Mouse (Mus musculus): Measurements from ENCODE around the gene Gm12695. TPM values are rescaled to one million over a fixed set of nuclear protein-coding genes. Genes with fewer than 3 reads are reported as not detected.

Gene Gm12695
- polyA plus RNA-seq (2016; fragmentation: Nextera tagmentation; extraction: Ambion mirVana): 0.10 TPM in 1 of 2 replicates, not detected in the other

DNA sequence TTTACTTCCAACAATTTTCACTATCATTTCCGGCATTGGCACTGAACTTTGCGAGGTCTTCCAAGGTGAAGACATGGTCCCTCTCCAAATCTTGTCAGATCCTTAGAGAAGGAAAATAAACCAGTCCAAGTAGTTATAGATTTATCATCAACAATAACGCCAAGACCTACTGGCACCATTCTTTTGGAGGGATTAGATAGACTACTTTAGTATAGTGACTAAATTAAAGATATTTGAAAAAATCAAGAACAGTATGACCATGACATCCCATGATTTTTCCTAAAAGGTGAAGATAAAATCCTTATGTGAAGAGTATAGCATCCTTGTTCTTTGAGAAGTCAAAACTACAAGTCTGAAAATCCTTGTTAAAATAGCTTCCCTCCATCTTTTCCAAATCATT, at the start of gene Gm12695:
Gm12695 (minus strand) TSS at position 101 of the 400 bp plus-strand sequence.
- 94% methylated on average over 3 of the region's 3 CpGs for WGBS
- H3K27me3 ChIP-seq: no peaks in the 10 kb centered on the region
- ATAC-seq (ENCODE audit: low FRiP score): no peak

DNA sequence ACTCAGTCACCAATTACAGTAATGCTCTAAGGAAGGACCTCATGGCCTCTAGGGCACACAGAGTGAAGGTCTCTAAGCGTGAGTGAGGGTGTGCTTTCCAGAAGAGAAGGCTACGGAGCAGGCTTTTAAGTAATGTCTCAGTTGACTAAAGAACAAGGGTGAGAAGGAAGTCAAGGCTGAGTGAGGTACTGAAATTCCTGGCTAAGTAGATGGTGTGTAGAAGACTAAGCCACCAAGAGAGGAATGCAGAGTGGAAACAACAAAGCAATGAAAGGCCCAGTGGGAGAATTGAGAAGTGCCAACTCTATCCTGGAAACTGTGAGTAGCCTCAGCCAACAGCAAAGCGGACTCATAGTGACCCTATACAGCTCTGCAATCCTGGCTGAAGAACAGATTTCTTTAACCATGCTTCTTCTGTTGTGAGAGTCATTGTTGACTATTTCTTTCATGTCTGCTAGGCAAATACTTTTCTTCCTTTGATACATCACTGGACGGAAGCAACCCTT, 40.6 kb upstream of the Gm12695 start:
- Histone ChIP-seq H3K36me3 (no peaks in the 10 kb centered on the region), H3K4me1 (no peaks in the 10 kb centered on the region), H3K9ac (no peak overlapping the region), H3K4me2 (replicated peaks) (no peak overlapping the region), H3K4me3 (no peak overlapping the region), H3K9me3 (replicated peaks) (no peaks in the 10 kb centered on the region), H3K27me3 (no peaks in the 10 kb centered on the region), H3K27ac (no peak overlapping the region)
- WGBS: 84% methylated on average over 4 of the region's 4 CpGs
- ATAC-seq (ENCODE audit: low FRiP score): no peak

More for the DNA sequence above, at the start of gene Gm12695:
- no peaks in the 10 kb centered on the region for H3K36me3 ChIP-seq
- H3K27ac ChIP-seq: no peak within 1 kb of the TSS
- H3K4me3 ChIP-seq: no peak within 1 kb of the TSS
- H3K4me2 ChIP-seq (replicated peaks): no peak within 1 kb of the TSS
- no peaks in the 10 kb centered on the region for H3K9me3 ChIP-seq (replicated peaks)
- no peaks in the 10 kb centered on the region for H3K4me1 ChIP-seq
- H3K9ac ChIP-seq: no peak within 1 kb of the TSS

DNA sequence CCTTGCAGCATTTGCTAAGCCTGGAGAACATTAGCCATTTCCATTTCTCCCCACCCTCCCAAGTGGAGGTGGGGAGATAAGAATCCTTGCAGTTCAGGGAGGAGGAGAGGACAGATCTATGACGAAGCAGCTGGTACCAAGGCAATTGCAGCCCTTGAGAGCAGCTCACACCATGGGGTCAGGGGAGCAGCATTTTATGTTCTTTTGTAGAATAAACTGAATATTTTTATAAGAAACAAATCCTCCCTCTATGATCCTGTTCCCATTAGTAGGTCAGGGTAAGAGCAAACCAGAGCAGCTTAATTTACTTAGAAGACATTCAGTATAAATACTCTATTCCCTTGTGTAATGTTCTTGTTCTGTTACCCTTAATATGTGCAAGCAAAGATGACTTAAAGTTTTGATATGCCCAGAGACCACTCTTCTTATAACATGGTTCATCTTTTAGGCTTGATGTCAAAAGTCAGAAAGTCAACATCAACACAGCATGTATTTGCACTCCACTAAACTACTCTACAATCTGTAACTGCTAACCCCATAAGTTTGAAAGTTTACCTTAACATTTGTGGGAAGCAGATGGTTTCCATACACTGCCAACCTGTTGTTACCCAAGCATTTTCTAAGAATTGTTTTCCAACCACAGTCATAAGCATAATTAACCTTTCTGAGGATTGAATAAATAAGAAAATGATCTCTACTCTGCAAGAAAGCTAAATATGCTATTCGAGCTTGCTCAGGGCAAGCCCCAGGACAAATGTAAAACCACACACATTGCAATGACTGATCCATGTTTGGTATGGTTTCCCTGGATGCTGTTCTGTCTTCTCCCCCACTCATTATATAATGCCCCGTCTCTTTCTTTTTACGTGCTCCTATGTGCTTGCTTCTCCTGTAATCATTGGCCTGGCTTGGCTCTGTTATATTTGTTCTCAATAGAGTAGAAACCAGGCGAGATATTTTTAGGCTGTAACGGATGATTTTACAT, 22.1 kb upstream of the Gm12695 start:
- ATAC-seq (ENCODE audit: low FRiP score): no peak
- H3K9ac ChIP-seq: no peak overlapping the region
- no peaks in the 10 kb centered on the region for H3K27me3 ChIP-seq
- no peak overlapping the region for H3K4me2 ChIP-seq (replicated peaks)
- H3K9me3 ChIP-seq (replicated peaks): no peaks in the 10 kb centered on the region
- no peak overlapping the region for H3K4me3 ChIP-seq
- WGBS: 79% methylated on average over 6 of the region's 6 CpGs
- no peak overlapping the region for H3K27ac ChIP-seq
- no peaks in the 10 kb centered on the region for H3K36me3 ChIP-seq
- no peaks in the 10 kb centered on the region for H3K4me1 ChIP-seq

DNA sequence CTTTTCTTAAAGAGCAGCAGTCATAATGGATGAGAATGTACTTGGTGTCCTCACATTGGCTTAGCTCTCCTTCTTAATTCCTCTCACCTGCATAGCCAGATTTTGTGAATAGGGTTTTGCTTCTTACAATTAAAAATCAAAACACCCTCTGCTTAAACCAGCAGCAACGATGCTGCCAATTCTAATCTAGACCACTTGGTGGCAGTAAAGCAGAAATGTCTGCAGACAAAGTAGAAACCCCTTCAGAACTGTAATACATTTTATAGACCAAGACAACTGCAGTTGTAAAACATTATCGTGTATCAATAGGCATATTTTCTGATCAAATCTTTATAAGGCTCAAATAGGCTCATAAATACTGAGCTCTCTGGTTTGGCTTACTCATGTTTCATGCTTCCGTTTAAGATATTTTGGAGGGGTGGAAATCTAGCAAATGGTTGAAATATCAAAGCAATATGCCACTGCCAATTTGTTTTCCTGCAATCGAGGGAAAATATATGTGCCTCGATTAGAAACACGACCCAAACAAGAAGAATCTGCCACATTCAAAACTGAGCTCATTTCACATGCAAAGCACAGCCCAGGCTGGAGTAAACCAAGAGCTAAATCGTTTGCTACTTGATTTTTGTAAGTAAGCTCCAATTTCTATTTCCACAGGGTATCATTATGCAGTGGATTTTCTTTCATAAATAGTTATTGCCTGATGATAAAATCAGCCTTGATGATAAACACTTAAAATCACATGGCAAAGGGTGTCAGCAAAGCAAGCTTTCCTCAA, 14.6 kb upstream of the Gm12695 start:
- no peak overlapping the region for H3K4me2 ChIP-seq (replicated peaks)
- no peak for ATAC-seq (ENCODE audit: low FRiP score)
- no peaks in the 10 kb centered on the region for H3K36me3 ChIP-seq
- H3K4me1 ChIP-seq: no peaks in the 10 kb centered on the region
- no peaks in the 10 kb centered on the region for H3K27me3 ChIP-seq
- H3K9ac ChIP-seq: no peak overlapping the region
- H3K9me3 ChIP-seq (replicated peaks): no peaks in the 10 kb centered on the region
- H3K4me3 ChIP-seq: no peak overlapping the region
- no peak overlapping the region for H3K27ac ChIP-seq
- 46% methylated on average over 7 of the region's 7 CpGs for WGBS

DNA sequence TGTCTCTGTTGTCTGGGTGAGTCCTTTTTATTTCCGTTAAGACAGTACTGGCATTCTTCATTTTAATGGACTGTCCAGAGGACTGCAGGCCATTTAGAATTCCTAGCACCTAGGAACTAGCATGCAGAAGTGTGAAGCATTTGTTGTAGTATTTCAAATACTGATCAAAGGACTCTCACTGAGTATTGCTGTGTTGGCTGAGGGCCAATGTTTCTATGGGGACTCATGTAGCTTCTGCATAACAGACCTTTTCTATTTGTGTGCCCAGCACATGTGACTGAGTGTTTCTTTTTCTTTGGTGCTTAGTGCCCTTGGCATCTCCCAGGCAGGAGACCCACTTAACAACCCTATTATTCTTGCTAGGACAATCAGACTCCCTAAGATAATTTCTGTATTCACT, 12.6 kb upstream of the Gm12695 start:
- 56% methylated on average over 1 of the region's 1 CpGs for WGBS
- peak; percentile 67 for ATAC-seq (ENCODE audit: low FRiP score)
- Histone ChIP-seq H3K27ac (no peak overlapping the region), H3K9me3 (replicated peaks) (no peaks in the 10 kb centered on the region), H3K27me3 (no peaks in the 10 kb centered on the region), H3K4me2 (replicated peaks) (no peak overlapping the region), H3K9ac (no peak overlapping the region), H3K4me1 (no peaks in the 10 kb centered on the region), H3K36me3 (no peaks in the 10 kb centered on the region), H3K4me3 (no peak overlapping the region)

DNA sequence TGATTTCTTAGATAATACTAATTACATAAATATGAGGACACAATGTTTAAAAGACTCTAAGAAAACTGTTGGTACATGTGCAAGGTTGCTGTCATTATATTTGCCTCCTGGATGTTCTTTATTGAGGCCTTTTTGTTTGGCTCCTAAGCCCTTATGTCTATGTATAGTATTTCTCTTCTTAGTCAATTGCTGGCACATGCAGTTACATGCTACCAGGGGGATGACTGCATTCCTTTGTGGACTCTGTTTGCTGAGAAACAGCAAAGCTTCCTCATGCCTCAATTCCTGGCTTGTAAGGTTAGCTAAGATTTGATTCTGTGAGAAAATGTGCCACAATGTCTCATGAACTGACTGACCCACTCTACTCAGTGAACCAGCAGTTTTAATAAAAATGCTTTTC, 6.3 kb upstream of the Gm12695 start:
- Histone ChIP-seq H3K27ac (no peak overlapping the region), H3K4me2 (replicated peaks) (no peak overlapping the region), H3K4me1 (no peaks in the 10 kb centered on the region), H3K4me3 (no peak overlapping the region), H3K9ac (no peak overlapping the region), H3K9me3 (replicated peaks) (no peaks in the 10 kb centered on the region), H3K36me3 (no peaks in the 10 kb centered on the region), H3K27me3 (no peaks in the 10 kb centered on the region)
- no peak for ATAC-seq (ENCODE audit: low FRiP score)

DNA sequence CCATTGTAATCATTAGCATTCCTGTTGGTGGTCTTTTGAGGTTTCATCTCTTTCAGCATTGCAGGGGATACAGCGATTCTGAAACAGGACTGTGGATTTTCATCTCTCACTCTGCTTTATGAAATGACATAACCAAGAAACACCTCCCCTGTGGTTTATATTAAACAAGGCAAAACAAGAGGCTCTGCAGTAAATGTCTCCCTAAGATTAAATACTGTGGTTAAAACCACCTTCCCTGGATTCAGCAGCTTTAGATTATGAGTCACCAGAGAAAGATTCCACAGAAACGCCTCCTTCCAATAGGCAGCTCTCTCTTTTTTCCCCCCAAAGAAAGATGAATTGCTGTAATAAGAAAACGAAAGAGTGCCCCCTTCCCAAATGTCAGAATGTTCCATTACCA, 4.9 kb upstream of the Gm12695 start:
- Histone ChIP-seq H3K4me3 (no peak overlapping the region), H3K9me3 (replicated peaks) (no peaks in the 10 kb centered on the region), H3K4me2 (replicated peaks) (no peak overlapping the region), H3K9ac (no peak overlapping the region), H3K4me1 (no peaks in the 10 kb centered on the region), H3K27ac (no peak overlapping the region), H3K36me3 (no peaks in the 10 kb centered on the region), H3K27me3 (no peaks in the 10 kb centered on the region)
- no peak for ATAC-seq (ENCODE audit: low FRiP score)
- 61% methylated on average over 3 of the region's 3 CpGs for WGBS

DNA sequence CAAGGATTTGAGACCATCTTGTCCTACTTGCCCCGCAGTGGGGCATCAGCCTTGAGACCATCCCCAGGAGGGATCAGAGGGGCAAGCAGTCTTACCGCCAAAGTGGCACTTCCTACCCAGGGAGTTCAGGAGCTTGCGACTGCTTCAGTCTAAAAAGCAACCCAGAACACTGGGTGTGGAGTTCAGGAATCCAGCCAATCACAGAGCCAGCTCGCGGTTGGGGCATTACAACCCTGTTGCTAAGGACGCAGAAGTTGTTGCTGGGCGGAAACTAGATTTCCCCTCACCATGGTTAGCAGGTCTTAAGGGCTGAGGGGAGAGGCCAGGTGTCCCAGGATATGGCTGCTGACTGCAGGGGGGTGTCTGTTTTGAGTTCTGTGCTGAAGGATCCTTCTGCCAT, 1.6 kb upstream of the Gm12695 start:
- Histone ChIP-seq H3K4me3 (no peak overlapping the region), H3K27me3 (no peaks in the 10 kb centered on the region), H3K9ac (no peak overlapping the region), H3K4me2 (replicated peaks) (no peak overlapping the region), H3K9me3 (replicated peaks) (no peaks in the 10 kb centered on the region), H3K4me1 (no peaks in the 10 kb centered on the region), H3K27ac (no peak overlapping the region), H3K36me3 (no peaks in the 10 kb centered on the region)
- ATAC-seq (ENCODE audit: low FRiP score): no peak
- 29% methylated on average over 7 of the region's 7 CpGs for WGBS

DNA sequence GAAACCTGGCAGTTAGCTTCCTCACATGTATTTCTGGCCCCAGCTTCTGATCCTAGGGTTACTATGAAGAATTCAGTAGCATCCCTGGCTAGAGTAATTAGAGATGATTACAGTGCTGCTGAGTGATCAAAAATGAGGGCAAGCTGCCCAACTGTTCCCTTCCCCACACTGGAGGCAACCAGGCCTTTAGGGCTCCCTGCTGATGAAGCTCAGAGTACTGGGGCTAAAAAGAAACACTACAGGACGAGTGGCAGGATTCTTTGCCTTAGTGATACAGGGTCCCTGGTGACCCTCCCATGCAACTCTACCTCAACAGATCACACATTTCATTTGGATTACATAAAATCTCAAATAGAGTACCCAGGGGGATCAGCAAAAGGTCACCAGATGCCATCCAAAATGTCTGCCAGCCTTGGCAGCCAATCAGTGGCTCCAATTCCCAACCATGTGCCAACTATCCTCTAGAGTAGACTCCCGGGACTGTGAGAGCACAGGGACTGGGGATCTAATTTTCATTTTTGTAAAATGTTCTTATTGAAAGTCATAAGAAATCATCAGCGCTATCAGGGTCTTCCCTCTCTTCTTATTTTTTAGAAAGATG, 11.9 kb downstream of the Gm12695 start:
- Histone ChIP-seq H3K9ac (no peak overlapping the region), H3K4me3 (no peak overlapping the region), H3K9me3 (replicated peaks) (no peaks in the 10 kb centered on the region), H3K4me2 (replicated peaks) (no peak overlapping the region), H3K27me3 (no peaks in the 10 kb centered on the region), H3K27ac (no peak overlapping the region), H3K4me1 (no peaks in the 10 kb centered on the region), H3K36me3 (no peaks in the 10 kb centered on the region)
- ATAC-seq (ENCODE audit: low FRiP score): no peak
- WGBS: 71% methylated on average over 3 of the region's 3 CpGs

DNA sequence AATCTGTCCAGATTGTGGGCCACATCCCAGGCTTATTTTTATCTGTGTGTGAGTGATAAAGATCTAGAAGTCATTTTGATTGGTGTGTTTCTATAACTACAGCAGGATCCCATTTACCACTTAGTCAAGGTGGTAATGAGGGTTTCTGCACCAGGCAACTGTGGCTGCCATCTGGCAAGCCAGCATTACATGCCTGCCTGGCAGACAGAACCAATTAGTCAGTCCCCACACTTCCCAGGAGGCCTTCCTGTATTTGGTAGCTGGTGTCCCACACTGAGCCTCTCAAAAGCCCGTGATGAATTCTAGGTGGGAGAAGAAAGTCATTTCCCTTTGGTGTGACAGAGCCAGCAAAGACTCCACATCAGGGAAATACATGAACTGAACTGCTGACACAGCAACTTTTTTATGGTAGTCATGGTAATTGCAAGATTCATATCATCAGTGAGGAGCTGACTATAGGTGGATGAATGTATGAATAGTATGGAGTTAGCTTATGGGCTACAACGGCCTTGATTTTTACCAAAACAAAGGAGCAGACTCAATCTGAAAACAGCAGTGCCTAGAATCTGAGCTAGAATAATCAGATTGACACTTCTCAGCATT, 18.5 kb downstream of the Gm12695 start:
- H3K4me3 ChIP-seq: no peak overlapping the region
- H3K27me3 ChIP-seq: no peaks in the 10 kb centered on the region
- no peaks in the 10 kb centered on the region for H3K36me3 ChIP-seq
- WGBS: 61% methylated on average over 2 of the region's 2 CpGs
- H3K4me2 ChIP-seq (replicated peaks): no peak overlapping the region
- no peaks in the 10 kb centered on the region for H3K4me1 ChIP-seq
- no peak overlapping the region for H3K27ac ChIP-seq
- ATAC-seq (ENCODE audit: low FRiP score): peak; percentile 29; the same call in 1 of the 2 replicates
- no peak overlapping the region for H3K9ac ChIP-seq
- H3K9me3 ChIP-seq (replicated peaks): no peaks in the 10 kb centered on the region

DNA sequence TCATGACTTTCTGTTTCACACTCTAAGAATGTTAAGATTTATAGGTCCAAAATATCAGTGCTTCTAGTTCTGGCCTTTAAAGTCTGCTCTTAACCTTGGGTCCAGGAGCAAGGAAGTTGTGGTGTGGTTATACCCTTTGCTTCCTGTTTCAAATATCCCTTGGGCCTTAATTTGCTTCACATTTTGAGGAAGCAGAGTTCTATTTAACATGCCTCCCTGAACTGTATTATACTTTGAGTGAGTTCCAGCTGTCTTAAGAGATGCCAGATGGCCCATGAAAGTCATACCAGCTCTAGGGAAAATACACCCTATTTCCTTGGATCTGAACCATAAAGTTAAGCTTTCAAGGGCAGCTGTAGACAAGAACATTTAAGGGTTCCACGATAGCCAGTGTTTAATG, 33.0 kb downstream of the Gm12695 start:
- Histone ChIP-seq H3K4me3 (no peak overlapping the region), H3K27me3 (no peaks in the 10 kb centered on the region), H3K9ac (no peak overlapping the region), H3K36me3 (no peaks in the 10 kb centered on the region), H3K4me2 (replicated peaks) (no peak overlapping the region), H3K9me3 (replicated peaks) (no peaks in the 10 kb centered on the region), H3K4me1 (no peaks in the 10 kb centered on the region), H3K27ac (no peak overlapping the region)
- ATAC-seq (ENCODE audit: low FRiP score): no peak
- 82% methylated on average over 1 of the region's 1 CpGs for WGBS

DNA sequence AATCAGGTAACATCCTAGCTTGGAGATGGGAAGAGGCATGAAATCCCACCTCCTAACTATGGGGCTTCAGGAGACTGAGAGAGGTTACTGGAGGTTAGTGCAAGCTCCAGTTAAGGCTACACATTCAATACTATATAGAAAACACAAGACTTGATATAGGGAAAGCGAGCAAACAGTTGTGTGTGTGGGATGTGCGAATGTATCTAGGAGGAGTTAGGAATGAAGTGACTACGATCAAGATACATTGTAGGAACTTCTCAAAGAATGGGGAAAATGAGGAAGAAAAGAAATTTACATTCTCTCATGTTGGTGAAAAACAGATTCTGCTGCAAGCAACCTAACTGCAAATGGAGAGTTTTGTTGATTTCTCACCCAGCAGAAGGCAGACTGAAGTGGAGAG, 44.5 kb downstream of the Gm12695 start:
- no peaks in the 10 kb centered on the region for H3K36me3 ChIP-seq
- H3K9me3 ChIP-seq (replicated peaks): no peaks in the 10 kb centered on the region
- 94% methylated on average over 3 of the region's 3 CpGs for WGBS
- H3K4me2 ChIP-seq (replicated peaks): no peak overlapping the region
- H3K27ac ChIP-seq: no peak overlapping the region
- no peak overlapping the region for H3K4me3 ChIP-seq
- H3K9ac ChIP-seq: no peak overlapping the region
- H3K27me3 ChIP-seq: no peaks in the 10 kb centered on the region
- H3K4me1 ChIP-seq: no peaks in the 10 kb centered on the region
- ATAC-seq (ENCODE audit: low FRiP score): no peak
